Mouse (Mus musculus) lung, adult 2 months (tissue): Measurements from ENCODE around the gene Lrriq1.

Experiments used
- CTCF ChIP-seq: fragments of 200-500 bp; IDR thresholded peaks from 2 replicates; pipeline ENCODE4 v1.5.1; 2011; ENCODE audit warnings: mild to moderate bottlenecking, low read length, control low read depth; ENCODE audit not compliant: insufficient read depth
- POLR2A ChIP-seq: fragments of 200-500 bp; IDR thresholded peaks from 2 replicates; pipeline ENCODE4 v1.6.1; 2011; ENCODE audit warnings: low read depth, mild to moderate bottlenecking, control low read depth, low read length, borderline replicate concordance; ENCODE audit errors: extremely low read depth

DNA sequence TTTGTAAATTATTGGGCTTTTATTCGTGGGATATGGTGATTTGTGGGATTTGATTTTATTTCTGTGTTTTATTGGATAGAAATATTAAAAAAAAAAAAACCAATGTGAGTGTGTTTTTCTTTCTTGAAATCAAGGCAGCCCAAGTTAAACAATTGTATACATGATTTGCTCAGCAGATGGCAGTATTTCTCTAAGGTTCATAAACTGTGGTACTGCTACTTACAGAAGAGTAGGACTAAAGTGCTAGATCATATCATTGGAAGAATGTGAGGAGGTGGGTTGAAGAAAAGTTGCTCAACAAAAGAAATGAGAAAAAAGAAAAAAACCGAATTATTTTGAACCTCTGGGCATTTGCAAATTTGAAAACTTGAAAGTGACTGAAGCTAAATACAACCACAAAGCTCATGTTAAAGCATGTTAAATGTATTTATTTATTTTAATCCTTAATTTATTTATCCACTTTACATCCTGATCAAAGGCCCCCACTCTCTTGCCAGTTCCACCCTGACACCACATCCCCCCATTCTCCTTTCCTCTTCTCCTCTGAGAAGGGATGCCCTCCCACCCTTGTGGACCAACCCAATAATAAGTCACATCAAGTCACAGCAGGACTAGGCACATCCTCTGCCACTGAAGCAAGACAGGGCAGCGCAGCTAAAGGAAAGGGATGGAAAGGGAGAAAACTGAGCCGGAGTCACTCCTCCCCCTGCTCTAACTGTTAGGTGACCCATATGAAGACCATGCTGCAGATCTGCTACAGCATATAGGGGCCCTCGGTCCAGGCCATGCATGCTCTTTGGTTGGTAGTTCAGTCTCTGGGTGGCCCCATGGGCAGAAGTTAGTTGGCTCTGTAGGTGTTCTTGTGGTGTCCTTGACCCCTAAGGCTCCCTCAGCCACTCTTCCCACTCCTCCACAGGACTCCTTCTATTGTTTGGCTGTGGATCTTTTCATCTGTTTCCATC lies 18.0 kb upstream of the Lrriq1 start:
- 0 out of 2 replicates have a peak, but pooled peaks have one; percentile 18 for TF ChIP-seq CTCF
- no peak for TF ChIP-seq POLR2A
